Mouse (Mus musculus): ENCODE measurements at regions not wholly inside any gene's neighbourhood (a gene's known extent, or its start where the extent isn't known, plus 50 kb on each side); places are given as distances from the start of the nearest gene placed in this dataset.

DNA sequence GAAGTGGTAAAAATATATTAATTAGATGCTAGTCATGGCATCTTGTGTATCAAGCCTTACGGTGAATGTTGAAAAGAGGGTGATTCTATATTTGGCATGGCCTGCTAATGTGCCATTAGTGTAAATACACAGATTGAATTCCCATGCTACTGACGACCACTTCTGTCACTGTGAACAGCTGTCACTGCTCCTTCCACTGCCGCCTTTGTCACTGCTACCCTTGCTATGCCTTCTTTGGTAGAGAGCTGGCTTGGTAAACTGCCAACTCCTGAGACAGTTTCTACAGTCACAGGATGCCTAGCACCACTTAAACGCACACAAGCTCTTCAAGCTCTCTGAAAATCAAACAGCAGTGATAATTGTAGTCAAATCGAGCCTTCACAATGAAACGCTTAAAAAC, 184.1 kb upstream of the Veph1 start:
- Histone ChIP-seq H3K9me3 (no peaks in the 10 kb centered on the region), H3K27me3 (no peaks in the 10 kb centered on the region), H3K9ac (no peak overlapping the region), H3K4me3 (no peak overlapping the region), H3K36me3 (no peaks in the 10 kb centered on the region), H3K4me2 (no peak overlapping the region), H3K27ac (replicated peaks) (no peak overlapping the region), H3K4me1 (replicated peaks) (peaks cover 7% of the 10 kb centered on the region; the same call in 1 of the 2 replicates)
- 56% methylated on average over 6 of the region's 6 CpGs for WGBS
- peak; percentile 43; the same call in 1 of the 2 replicates for ATAC-seq (ENCODE audit: low read depth)

DNA sequence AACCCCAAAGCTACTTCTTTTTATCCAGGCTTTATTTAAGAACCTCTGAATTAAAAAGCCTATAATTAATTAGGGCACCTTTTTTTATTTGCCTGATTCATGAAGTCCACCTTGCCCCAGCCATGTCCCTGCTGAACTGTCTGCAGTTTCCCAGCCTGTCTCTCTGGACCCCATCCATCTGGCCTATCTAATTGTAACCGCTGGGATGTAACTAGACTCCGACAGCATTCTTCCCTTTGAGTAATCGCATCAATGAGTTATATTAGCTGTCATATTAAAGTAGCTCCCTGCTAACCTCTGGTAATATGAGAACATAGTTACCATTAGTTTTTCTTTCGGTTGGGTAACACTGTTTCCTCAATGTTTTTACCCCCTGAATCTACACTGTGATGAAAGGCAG, 182.6 kb upstream of the Veph1 start:
- Histone ChIP-seq H3K36me3 (no peaks in the 10 kb centered on the region), H3K9me3 (no peaks in the 10 kb centered on the region), H3K27ac (replicated peaks) (no peak overlapping the region), H3K27me3 (no peaks in the 10 kb centered on the region), H3K9ac (no peak overlapping the region), H3K4me3 (no peak overlapping the region), H3K4me2 (no peak overlapping the region), H3K4me1 (replicated peaks) (peaks cover 7% of the 10 kb centered on the region; the same call in 1 of the 2 replicates)
- 49% methylated on average over 4 of the region's 4 CpGs for WGBS
- ATAC-seq (ENCODE audit: low read depth): 0 out of 2 replicates have a peak, but pooled peaks have one; percentile 59

DNA sequence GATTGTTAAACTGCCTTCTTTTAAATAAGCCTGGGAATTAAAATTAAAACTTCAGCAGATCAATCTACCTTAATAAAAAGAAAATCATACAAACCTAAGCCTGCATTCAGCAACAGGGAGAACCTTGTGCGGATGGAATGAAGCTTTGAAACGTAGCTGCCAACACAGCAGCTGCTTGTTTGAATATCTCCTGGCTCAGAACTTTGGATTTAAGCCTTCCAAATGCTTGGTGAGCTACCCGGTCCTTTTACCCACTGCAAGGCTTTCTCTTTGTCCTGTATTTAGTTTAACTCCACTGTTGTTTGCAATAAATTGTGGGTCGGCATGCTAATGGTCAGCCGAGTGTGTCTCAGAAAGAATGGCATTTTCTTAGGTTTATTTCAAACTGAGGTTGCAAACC, 169.7 kb upstream of the Veph1 start:
- Histone ChIP-seq H3K4me1 (replicated peaks) (0 out of 2 replicates have a peak, but pooled peaks cover 4% of the 10 kb centered on the region), H3K9me3 (no peaks in the 10 kb centered on the region), H3K36me3 (no peaks in the 10 kb centered on the region), H3K4me3 (no peak overlapping the region), H3K27me3 (no peaks in the 10 kb centered on the region), H3K27ac (replicated peaks) (no peak overlapping the region), H3K4me2 (no peak overlapping the region), H3K9ac (no peak overlapping the region)
- 79% methylated on average over 5 of the region's 5 CpGs for WGBS
- ATAC-seq (ENCODE audit: low read depth): no peak

DNA sequence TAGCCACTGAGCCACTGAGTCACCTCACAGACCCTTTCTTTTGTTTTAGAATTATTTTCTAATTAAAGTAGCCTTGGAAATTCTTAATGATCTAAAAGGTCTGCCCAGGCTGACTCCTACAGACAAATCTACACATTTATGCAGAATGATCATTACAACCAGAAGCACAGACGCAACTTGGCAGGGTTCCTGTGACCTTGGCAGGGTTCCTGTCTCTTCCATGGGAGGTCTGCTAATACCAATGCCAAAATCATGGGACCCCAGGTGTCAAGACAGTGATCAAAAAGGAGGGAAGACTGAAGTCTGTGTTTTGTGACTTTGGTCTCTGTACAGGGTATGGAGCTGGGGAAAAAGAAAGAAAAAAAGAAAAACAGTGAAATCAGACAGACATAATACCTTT, 168.7 kb upstream of the Veph1 start:
- Histone ChIP-seq H3K27me3 (no peaks in the 10 kb centered on the region), H3K27ac (replicated peaks) (no peak overlapping the region), H3K9ac (no peak overlapping the region), H3K4me3 (no peak overlapping the region), H3K9me3 (no peaks in the 10 kb centered on the region), H3K36me3 (no peaks in the 10 kb centered on the region), H3K4me1 (replicated peaks) (0 out of 2 replicates have a peak, but pooled peaks cover 4% of the 10 kb centered on the region), H3K4me2 (no peak overlapping the region)
- WGBS: 80% methylated on average over 1 of the region's 1 CpGs
- ATAC-seq (ENCODE audit: low read depth): no peak

DNA sequence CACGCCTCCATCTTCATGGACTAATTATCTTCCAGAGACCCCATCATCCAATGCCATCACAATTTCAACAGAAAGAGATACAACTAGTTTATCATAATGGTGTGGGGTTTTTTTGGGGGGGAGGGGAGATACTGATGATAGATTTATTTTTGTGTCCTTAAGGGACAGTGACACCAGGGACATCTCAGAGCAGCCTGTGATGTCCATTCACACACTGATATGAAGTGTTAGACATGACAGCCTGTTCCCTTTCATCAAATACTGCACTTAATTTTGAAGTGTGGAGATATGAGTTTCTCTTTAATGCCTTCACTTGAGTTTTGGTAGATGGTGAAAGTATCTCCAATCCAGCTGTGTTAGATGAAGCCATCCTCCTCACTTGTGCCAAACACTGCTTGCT, 165.7 kb upstream of the Veph1 start:
- H3K27me3 ChIP-seq: no peaks in the 10 kb centered on the region
- H3K36me3 ChIP-seq: no peaks in the 10 kb centered on the region
- WGBS: 81% methylated on average over 1 of the region's 1 CpGs
- H3K9ac ChIP-seq: no peak overlapping the region
- no peak overlapping the region for H3K4me3 ChIP-seq
- no peaks in the 10 kb centered on the region for H3K4me1 ChIP-seq (replicated peaks)
- no peak overlapping the region for H3K27ac ChIP-seq (replicated peaks)
- no peak for ATAC-seq (ENCODE audit: low read depth)
- H3K4me2 ChIP-seq: no peak overlapping the region
- no peaks in the 10 kb centered on the region for H3K9me3 ChIP-seq

DNA sequence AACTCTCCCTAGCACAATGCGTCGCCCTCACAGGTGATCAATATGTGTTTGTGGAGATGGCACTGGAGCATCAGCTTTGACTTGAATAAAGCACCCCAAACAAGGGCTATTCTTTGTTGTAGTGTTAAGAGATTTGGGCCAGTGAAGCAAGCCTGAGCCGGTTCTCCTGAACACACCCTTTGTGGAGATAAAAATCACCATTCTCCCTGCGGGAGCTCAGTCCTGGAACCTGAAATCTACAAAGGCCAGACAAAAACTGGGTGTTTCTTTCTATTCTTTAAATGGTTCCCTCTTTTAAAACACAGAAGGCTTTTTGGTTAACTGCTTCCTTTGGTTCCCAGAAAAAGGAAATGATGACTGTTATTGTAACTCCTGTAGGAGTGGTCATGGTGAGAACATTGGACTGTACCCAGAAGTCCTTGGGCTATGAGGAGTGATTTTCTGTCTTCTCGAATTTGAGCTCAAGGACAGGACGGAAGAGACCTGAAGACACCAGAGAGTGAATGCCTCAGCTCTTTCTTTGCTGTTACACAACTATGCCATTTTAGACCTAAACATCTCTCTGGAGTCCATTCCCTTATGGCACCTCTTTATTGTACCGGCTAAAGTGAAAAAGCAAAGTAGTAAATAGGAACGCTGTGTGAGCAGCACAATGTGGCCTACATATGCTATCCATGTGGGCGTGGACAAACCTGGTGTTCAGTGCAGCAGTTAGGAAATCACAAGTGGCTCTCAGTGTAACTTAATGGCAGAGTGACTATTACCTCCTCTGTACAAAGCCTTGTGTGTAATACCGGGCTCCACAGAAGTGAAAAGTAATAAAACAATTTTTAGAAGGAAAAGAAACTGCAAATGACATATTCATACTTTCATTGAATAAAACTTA, 149.9 kb upstream of the Veph1 start:
- H3K4me3 ChIP-seq: no peak overlapping the region
- no peaks in the 10 kb centered on the region for H3K36me3 ChIP-seq
- H3K27ac ChIP-seq (replicated peaks): no peak overlapping the region
- ATAC-seq (ENCODE audit: low read depth): no peak
- H3K27me3 ChIP-seq: no peaks in the 10 kb centered on the region
- H3K4me2 ChIP-seq: no peak overlapping the region
- H3K4me1 ChIP-seq (replicated peaks): no peaks in the 10 kb centered on the region
- WGBS: 88% methylated on average over 10 of the region's 10 CpGs
- no peaks in the 10 kb centered on the region for H3K9me3 ChIP-seq
- no peak overlapping the region for H3K9ac ChIP-seq

DNA sequence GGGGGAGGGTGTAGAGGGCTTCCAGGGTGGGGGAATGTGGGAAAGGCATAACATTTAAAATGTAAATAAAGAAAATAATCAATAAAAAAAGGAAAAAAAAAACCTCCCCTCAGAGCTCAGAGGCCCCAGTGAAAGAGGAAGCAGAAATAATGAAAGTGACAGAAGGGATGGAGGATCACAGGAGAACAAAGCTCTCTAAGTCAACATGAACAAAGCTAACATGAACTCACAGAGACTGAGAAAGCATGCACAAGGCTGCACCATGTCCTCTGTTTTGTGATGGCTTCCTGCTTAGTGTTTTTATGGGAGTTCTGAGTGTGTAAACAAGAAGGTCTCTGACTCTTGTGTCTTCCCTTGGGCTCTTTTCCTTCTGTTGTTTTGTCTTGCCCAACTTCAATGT, 136.6 kb upstream of the Veph1 start:
- Histone ChIP-seq H3K4me3 (no peak overlapping the region), H3K9ac (no peak overlapping the region), H3K27me3 (no peaks in the 10 kb centered on the region), H3K27ac (replicated peaks) (no peak overlapping the region), H3K36me3 (no peaks in the 10 kb centered on the region), H3K9me3 (no peaks in the 10 kb centered on the region), H3K4me1 (replicated peaks) (no peaks in the 10 kb centered on the region), H3K4me2 (no peak overlapping the region)
- no peak for ATAC-seq (ENCODE audit: low read depth)

DNA sequence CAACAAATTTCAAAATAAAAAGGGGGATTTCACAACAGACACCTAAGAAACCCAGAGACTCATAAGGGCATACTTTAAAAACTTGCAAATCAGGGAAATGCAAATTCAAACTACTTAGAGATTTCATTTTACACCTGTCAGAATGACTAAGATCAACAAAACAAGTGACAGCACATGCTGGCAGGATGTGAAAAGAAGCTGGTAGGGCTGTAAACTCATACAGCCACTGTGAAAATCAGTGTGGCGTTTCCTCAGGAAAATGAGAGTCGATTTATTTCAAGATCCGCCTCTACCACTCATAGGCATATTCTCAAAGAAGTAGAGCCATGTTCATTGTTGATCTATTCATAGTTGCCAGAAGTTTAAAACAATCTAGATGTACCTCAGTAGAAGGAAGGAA, 133.6 kb upstream of the Veph1 start:
- Histone ChIP-seq H3K4me1 (replicated peaks) (no peaks in the 10 kb centered on the region), H3K4me3 (no peak overlapping the region), H3K27ac (replicated peaks) (no peak overlapping the region), H3K36me3 (no peaks in the 10 kb centered on the region), H3K4me2 (no peak overlapping the region), H3K9ac (no peak overlapping the region), H3K9me3 (no peaks in the 10 kb centered on the region), H3K27me3 (no peaks in the 10 kb centered on the region)
- 79% methylated on average over 3 of the region's 3 CpGs for WGBS
- ATAC-seq (ENCODE audit: low read depth): no peak

DNA sequence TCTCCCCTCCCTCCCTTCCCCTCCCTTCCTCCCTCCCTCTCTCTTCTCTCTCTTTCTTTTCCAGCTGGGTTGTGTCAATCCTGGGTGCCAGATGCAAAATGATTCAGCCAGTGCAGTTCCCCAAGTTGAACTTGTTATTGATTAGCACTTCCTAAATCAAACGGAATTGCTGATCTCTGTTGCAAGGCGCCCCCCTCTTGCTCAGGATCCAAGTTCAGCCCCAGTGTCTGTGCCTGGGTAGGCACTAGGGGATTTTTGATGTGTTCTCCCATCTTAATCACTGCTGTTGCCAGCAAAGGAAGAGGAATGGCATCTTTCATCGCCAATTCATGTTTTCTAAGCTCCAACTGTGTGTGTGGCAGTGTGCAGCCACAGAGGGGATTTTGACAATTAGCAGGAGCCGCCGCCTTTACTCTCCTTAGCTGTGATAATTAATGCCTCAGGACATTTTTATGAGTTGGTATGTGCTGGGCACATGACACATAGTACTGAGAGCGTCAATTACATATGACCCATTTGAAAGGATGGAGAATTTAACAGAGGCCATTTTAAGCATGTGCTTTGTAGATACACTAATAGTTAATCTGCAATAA, 125.9 kb upstream of the Veph1 start:
- ATAC-seq (ENCODE audit: low read depth): peak; percentile 47; the same call in 1 of the 2 replicates

DNA sequence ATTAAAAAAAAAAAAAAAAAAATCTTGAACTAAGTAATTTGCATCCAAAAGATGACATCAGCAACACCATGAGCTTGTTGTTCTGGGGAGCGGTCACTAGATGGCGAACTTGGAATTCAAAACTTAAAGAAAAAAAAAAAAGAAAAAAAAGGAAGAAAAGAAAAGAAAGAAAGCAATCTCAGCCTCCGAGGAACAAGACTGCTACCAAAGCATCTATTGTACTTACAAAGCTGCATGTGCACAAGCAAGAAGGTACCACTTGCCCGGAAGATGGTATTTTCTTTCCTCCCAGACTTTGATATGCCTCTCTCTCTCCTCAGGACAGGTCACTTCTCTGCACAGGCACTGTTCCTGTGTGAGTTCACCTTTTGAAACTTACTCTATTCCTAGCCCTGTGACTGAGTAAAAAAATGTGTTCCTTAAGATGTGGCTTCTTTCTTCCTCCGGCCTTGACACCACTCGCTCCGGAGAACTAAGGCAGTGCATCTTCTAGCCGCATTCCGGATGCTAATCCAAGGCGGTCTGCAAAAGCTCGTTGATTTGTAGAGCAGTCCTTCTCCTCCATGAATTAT, 114.2 kb upstream of the Veph1 start:
- H3K4me3 ChIP-seq: peak overlapping the region; percentile 21

More for the DNA sequence above, 125.9 kb upstream of the Veph1 start:
- peaks cover 13% of the 10 kb centered on the region; the same call in 1 of the 2 replicates for H3K4me1 ChIP-seq (replicated peaks)
- H3K9ac ChIP-seq: no peak overlapping the region
- 25% methylated on average over 6 of the region's 6 CpGs for WGBS
- H3K36me3 ChIP-seq: no peaks in the 10 kb centered on the region
- no peak overlapping the region for H3K4me2 ChIP-seq
- H3K9me3 ChIP-seq: no peaks in the 10 kb centered on the region
- H3K27ac ChIP-seq (replicated peaks): no peak overlapping the region
- no peaks in the 10 kb centered on the region for H3K27me3 ChIP-seq
- no peak overlapping the region for H3K4me3 ChIP-seq

DNA sequence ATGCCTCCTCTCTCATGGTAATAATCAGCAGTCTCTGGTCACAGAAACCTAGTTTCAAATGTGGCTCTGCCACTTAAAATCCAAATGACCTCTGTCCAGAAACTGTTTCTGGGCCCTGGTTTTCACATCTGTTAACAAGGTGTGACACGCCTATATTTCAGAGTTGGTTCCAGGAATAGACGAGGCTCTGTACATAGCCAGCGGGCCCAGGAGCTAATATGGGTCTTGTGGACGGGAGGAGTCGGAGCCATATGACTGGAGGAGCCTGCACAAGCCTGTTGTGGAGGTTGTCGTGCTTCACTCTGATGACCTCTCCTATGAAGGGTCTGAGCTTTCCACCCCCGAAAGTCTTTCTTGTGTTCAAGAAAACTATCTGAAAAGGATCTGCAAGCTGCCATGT, 112.2 kb upstream of the Veph1 start:
- H3K9ac ChIP-seq: no peak overlapping the region
- no peaks in the 10 kb centered on the region for H3K36me3 ChIP-seq
- no peaks in the 10 kb centered on the region; the same call in 1 of the 2 replicates for H3K4me1 ChIP-seq (replicated peaks)
- H3K4me2 ChIP-seq: no peak overlapping the region
- no peak overlapping the region for H3K27ac ChIP-seq (replicated peaks)
- no peak for ATAC-seq (ENCODE audit: low read depth)
- WGBS: 85% methylated on average over 7 of the region's 7 CpGs
- no peaks in the 10 kb centered on the region for H3K27me3 ChIP-seq
- no peak overlapping the region for H3K4me3 ChIP-seq
- H3K9me3 ChIP-seq: no peaks in the 10 kb centered on the region

More for the DNA sequence above, 114.2 kb upstream of the Veph1 start:
- Histone ChIP-seq H3K36me3 (no peaks in the 10 kb centered on the region), H3K9ac (peak overlapping the region; percentile 61), H3K4me2 (peak overlapping the region; percentile 56), H3K4me1 (replicated peaks) (no peaks in the 10 kb centered on the region; the same call in 1 of the 2 replicates), H3K27ac (replicated peaks) (no peak overlapping the region), H3K9me3 (no peaks in the 10 kb centered on the region), H3K27me3 (no peaks in the 10 kb centered on the region)
- ATAC-seq (ENCODE audit: low read depth): peak; percentile 56; the same call in 1 of the 2 replicates
- 25% methylated on average over 11 of the region's 11 CpGs for WGBS

DNA sequence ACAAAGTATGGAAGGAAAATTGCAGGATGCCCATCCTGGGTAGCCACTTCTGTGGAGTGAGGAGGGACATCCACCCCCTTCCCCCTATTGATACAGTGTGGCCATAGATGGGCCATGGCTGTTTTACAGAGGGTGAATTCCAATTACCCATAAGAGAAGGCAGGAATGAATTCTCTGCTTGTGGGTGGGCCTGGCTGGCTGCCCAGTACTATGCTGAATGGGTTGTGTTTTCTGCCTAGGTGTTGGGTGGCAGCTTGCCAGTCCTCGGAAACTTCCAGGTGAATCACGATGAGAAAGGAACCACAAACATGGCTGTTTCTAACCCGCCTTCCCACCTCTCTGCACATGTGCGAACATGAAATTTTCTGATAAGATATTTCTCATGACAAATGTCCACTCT, 109.0 kb upstream of the Veph1 start:
- Histone ChIP-seq H3K4me3 (no peak overlapping the region), H3K27me3 (no peaks in the 10 kb centered on the region), H3K9me3 (no peaks in the 10 kb centered on the region), H3K4me2 (no peak overlapping the region), H3K4me1 (replicated peaks) (peaks cover 9% of the 10 kb centered on the region), H3K36me3 (no peaks in the 10 kb centered on the region), H3K27ac (replicated peaks) (no peak overlapping the region), H3K9ac (no peak overlapping the region)
- no peak for ATAC-seq (ENCODE audit: low read depth)
- 81% methylated on average over 4 of the region's 4 CpGs for WGBS
